Mouse (Mus musculus): ENCODE results near the gene Shank2. TPM values are rescaled to one million over a fixed set of nuclear protein-coding genes. Genes with fewer than 3 reads are reported as not detected.

The Shank2 gene
- total RNA-seq, 4 experiments from 2014 or later, result 0.16 to 0.38 (median 0.24) TPM

DNA sequence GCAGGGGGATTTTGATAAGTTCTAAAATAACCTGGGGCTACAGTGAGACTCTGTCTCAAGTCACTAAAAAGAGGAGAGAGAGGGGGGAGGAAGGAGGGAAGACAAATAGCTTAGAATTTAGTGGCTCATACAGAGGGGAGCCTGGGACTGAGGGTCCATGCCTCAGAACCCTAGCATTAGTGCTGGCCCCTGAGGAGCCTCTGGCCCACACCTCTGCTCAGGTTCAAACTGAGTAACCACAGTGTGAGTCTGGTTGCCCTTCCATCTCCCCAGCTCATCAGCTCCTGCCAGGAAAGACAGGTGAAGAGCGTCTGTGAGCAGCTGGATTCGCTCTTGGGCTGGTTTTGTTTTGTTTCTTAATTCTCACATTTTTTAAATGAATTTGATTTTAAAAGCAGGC, 415.5 kb downstream of the Shank2 start:
- no peak for DNase-seq (ENCODE audit: low spot score)

DNA sequence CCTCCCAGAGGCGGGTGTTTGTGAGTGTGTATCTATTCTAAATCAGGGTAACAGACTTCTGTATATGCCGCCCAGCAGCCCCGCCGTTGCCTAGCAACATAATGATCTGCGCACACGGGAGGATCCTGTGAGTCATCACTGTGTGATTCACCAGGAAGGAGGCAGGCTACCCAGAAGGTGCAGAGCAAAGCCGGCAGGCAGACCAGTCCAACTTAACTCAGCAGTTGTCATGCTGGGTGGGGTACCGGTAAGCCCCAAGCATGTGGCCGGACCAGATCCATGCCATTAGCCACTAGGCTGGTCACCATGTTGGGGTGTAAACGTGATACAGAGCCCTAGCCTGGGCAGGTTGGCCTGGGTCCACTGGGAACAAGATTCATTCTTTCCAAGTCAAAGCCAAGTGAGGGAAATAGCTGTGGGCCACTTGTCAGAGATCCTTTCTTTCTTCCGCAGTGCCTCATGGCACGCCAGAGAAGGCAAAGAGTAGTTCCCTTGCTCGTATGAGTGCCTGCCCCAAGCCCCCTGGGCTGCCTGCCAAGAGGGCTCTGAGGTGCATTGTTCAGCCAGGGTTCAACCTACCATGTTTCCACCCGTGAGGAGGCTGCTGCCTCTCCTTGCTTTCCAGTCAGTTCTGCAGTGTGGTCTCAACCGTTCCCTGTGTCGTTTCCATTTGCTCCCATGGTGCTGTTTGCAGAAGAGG, 416.1 kb downstream of the Shank2 start:
- peak; percentile 19 for DNase-seq (ENCODE audit: low spot score)

GRCm38 (mm10) chr7:144420552-144420951, 418.8 kb downstream of the Shank2 start:
- DNase-seq (ENCODE audit: low spot score), result no peak

- no peak for DNase-seq (ENCODE audit: low spot score)
Observed at GRCm38 (mm10) chr7:144421478-144421877, 419.8 kb downstream of the Shank2 start.

DNA sequence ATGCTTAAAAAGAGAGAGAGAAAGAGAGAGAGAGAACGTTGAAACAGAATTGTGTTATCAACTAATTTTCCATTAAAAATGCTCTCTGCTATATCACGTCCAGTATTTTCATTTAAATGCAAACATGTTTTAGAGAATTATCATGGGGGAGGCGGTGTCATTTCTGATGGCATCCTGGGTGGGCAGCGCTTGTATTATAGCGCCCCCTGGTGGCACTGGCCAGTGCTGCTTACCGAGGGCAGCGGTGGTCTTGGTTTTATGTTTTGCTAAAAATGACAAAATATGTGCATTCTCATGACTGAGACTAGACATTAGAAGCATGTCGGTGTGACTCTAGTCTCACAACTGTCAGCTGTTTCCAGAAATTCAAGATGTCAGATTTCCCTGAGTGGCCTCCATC, 424.2 kb downstream of the Shank2 start:
- DNase-seq (ENCODE audit: low spot score), result peak; percentile 7

GRCm38 (mm10) chr7:144426594-144426993, 424.9 kb downstream of the Shank2 start:
- DNase-seq (ENCODE audit: low spot score), result no peak

GRCm38 (mm10) chr7:144427460-144427859, 425.7 kb downstream of the Shank2 start:
- DNase-seq (ENCODE audit: low spot score), result no peak

- DNase-seq (ENCODE audit: low spot score), result no peak
Observed at GRCm38 (mm10) chr7:144432920-144433319, 431.2 kb downstream of the Shank2 start.

GRCm38 (mm10) chr7:144438811-144439210, 437.1 kb downstream of the Shank2 start:
- no peak for DNase-seq (ENCODE audit: low spot score)

GRCm38 (mm10) chr7:144441466-144441865, 439.7 kb downstream of the Shank2 start:
- DNase-seq (ENCODE audit: low spot score), result no peak

DNA sequence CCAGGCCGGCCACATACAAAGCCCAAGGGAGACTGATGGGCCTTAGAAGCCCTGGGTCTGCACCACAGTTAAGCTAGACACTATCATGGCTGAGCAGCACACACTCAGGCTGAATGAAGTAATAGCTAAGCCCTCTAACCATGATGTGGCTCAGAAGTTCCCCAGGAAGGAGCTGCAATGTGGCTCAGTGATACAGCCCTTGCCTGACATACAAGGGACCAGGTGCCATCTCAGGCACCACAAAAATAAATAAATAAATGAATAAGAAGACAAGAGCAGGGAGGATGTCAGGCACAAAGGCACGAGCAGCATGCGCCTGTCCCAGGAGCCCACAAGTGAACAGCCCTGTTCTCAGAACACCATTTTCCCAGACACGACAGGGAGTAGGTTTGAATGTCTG, 440.2 kb downstream of the Shank2 start:
- DNase-seq (ENCODE audit: low spot score), result no peak

- DNase-seq (ENCODE audit: low spot score), result no peak
Observed at GRCm38 (mm10) chr7:144444788-144445187, 443.1 kb downstream of the Shank2 start.

- DNase-seq (ENCODE audit: low spot score), result no peak
Observed at GRCm38 (mm10) chr7:144447146-144447545, 445.4 kb downstream of the Shank2 start.

DNA sequence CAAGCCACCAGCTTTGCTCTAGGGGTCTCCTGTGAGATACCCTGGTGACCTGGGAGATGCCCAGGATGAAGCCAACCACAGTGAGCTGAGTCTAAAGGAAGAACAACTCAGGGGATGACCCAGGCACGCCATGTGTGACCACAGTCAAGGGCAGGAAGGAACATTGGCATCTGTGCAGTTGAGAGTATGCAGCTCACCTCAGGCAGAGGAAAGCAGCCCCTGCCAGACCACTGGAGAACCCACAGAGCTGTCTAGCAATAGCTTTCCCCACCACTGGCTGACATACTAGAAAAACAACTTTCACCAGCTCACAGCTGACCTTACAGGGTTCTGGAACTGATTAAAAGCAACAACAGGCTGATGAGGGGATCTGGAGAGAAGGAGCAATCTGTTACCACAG, 446.5 kb downstream of the Shank2 start:
- no peak for DNase-seq (ENCODE audit: low spot score)

- DNase-seq (ENCODE audit: low spot score), result peak; percentile 85
Observed at GRCm38 (mm10) chr7:144449637-144450570, 448.2 kb downstream of the Shank2 start.

- no peak for DNase-seq (ENCODE audit: low spot score)
Observed at GRCm38 (mm10) chr7:144450661-144451060, 448.9 kb downstream of the Shank2 start.

DNA sequence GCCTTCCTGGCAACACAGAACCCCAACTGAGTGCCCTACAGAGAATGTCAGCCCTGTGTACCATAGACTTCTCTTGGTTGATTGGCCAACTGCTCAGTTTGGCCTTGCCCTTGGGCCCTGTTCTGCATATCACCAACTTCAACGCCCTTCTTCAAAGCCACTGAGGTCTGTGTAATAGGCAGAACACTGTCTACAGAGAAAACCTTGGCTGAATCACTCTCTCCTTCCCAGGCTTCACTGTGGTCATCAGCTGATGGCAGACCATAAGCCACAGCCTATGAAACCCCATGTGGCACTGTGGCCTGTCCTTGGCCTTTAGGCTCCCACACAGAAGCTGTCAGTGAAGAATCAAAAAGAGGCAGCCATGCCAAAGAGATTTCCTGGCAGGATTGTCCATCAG, 457.2 kb downstream of the Shank2 start:
- no peak for DNase-seq (ENCODE audit: low spot score)

DNA sequence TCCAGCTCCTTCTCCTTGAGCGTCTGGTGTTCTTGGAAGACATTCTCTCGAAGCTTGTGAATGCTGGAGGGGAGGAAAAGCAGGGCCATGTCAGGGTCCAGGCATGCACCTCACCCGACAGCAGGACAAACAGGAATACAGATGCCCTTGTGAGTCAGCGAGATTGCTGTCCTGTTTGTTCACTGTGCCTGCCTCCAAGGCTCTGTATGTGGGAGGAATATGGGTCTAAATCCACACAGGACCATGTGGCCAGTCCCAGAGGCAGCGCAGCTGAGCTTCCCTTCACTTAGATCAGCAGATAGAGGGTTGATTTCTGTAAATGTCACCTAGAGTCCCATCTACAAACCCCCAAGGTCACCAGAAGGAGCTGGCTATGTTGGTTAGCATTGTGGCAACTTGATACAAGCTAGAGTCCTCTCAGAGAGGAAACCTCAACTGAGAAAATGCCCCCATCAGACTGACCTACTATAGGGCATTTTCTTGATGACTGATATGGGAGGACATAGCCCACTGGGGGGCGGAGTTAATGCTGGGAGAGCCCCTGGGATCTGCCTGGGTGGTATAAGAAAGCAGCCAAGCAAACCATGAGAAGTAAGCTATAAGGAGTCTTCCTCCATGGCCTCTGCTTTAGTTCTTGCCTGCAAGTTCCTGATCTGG, 459.6 kb downstream of the Shank2 start:
- DNase-seq (ENCODE audit: low spot score), result no peak

DNA sequence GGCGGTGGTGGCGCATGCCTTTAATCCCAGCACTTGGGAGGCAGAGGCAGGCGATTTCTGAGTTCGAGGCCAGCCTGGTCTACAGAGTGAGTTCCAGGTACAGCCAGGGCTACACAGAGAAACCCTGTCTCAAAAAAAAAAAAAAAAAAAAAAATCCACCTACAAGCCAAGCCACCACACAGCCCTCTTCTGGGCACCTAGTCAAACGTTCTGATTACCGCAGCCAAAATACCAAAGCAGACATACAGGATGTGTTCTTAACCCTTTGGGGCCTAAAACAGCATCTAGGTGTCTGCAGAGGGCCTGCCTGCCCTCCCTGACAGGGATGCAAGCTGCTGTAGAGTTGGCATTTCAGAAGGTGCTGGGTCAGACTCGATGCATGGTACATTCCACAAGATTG, 460.8 kb downstream of the Shank2 start:
- DNase-seq (ENCODE audit: low spot score), result no peak

DNA sequence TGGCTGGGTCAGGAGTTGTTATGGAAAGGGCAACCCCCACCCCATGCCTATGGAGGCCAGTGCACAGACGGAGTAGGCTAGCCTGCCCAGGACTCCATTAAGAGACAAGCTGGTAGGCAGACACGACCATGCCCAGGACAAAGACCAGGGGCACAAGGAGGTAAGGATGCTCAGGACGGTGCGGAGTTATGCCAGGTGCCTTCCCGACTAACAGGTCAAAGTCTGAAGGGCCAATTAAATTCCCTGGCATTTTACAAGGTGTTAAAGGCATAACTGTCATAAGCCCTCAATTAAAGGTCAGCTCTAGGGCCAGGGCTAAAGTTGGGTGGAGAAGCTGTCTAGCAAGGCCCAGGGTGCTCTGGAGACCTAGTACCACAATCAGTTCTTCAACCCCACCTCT, 467.0 kb downstream of the Shank2 start:
- DNase-seq (ENCODE audit: low spot score), result no peak

- no peak for DNase-seq (ENCODE audit: low spot score)
Observed at GRCm38 (mm10) chr7:144469181-144469641, 467.5 kb downstream of the Shank2 start.

DNA sequence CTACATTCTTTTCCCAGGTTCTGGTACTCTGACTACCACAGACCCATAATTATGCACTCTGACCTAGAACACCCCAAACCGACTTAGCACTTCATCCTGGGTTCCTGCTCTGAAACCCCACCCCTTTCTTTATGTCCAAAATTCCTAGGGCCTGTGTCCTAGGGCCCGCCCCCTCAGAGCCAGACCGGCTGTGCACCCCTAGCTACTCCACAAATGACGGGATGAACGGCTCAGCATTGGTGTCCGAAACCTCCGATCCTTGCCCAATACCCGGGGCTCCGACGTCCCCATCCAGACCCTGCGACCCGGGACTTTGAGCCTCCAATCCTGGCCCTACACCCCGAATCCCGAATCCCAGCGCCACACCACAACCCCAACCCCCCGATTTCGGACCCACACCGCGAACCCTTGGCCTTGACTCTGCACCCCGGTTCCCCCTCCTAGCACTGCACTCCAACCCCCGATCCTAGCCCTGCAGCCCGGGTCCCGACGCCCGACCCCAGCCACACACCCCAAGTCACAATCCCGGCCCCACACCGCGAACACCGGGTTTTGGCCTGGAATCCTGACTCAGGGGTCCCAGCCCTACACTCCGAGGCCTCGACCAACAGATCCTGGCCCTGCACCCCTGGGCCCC, 468.3 kb downstream of the Shank2 start:
- DNase-seq (ENCODE audit: low spot score), result no peak
